Mouse (Mus musculus): ENCODE measurements around the gene Zfp280b.

DNA sequence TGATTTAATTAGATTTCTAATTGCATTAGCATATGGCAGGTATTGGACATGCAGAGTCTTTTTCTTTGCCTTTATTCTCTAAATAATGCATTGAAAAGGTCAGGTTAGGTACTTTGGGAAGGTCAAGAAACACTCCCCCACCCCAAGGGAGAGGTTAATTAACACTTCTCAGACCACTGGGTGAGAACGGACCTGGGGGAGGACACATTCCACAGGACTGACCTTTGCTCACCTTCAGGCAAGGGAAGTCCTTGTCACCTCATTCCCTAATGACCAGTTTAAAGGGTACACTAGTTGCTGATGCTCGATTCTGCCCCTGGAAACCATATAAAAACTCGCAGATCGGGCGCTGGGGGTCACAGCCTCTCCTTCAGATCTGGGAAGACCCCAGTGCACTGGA lies 3.2 kb upstream of the Zfp280b start:
- TF ChIP-seq CTCF (IDR thresholded peaks at IDR 0.05; ENCODE audit: extremely low read depth, insufficient read depth, low read length): no peak
- no peak for TF ChIP-seq POLR2A (IDR thresholded peaks at IDR 0.05; ENCODE audit: extremely low read depth, insufficient read depth, low read length)
